Mouse (Mus musculus) spleen, postnatal 4 days (tissue): ENCODE measurements around the gene St3gal3.

ENCODE experiments used
- DNase-seq, 2 experiments: peaks; one replicate each; pipeline ENCODE4 v3.0.0; 2022; ENCODE audit warnings: low spot score in 2 of 2

St3gal3 gene

GRCm38 (mm10) chr4:118057076-118057475 lies 77.6 kb downstream of the St3gal3 start:
- DNase-seq: no peak

GRCm38 (mm10) chr4:118054615-118055014 lies 80.1 kb downstream of the St3gal3 start:
- no peak for DNase-seq

DNA sequence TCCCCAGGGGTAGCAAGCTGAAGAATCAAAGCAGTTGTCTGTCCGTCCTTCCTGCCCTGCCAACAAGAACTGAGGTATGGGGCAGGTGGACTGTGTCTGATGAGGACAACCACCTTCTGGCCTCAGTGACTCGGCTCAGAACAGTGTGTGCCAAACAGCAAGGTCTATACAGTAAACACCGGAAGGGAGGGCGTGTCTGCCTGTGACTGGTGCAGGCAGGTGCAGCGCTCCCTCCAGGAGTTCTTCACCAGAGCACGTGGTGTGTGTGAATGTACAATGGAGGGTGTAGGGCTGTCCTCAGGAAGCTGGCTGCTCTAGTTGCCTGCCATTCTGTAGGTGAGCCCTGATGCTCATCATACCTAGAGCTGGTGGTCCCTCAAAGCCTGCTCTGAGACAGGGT lies 80.8 kb downstream of the St3gal3 start:
- no peak for DNase-seq

DNA sequence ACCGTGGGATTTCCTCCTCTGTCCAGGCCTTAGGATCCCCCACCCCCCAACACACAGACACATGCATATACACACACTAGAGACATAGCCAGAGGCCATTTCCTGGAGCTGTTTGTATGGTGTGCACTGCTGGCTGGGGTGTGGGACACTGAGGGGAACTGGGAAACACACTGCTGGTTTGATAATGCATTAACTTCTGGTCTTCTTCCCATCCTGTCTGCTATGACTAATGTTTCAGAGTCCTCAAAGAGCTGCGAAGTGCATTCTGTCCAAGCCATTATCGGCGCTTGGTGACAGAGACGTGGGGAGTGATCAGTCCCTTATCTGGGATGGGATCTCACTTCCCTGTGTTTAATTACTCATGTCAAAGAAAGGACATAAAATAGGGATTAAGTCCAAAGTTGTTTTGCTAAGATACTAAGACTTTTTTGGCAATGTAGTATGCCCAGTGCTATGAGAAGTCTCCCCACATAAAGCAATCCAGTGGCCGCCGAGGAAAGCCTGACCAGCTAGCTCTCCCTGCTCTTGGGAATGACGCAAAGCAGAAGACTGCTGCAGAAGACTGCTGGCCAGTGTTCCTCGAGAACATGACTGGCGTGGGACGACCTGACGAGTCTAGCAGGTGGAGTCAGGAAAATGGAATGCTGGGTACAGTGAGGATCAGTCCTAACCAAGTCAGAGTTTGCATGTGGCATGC lies 85.0 kb downstream of the St3gal3 start:
- DNase-seq: no peak

DNA sequence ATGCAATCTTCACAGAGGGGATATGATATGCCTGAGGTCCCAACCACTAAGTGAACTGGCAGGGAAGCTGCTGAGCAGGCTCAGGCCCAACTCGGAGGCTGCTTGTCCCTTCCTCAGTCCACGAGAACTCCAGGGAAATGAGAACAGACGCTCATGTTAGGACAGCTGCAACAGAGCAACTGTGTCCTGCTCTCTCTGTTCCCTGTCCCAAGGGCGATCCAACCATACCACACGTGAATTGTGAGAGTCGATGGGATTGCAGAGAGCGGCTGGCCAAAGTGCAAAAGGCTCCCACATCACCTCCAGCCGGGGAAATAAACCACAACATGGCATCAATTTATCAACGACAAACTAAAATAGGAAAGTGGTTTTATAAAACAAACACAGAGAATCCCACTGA lies 90.2 kb downstream of the St3gal3 start:
- DNase-seq: no peak

DNA sequence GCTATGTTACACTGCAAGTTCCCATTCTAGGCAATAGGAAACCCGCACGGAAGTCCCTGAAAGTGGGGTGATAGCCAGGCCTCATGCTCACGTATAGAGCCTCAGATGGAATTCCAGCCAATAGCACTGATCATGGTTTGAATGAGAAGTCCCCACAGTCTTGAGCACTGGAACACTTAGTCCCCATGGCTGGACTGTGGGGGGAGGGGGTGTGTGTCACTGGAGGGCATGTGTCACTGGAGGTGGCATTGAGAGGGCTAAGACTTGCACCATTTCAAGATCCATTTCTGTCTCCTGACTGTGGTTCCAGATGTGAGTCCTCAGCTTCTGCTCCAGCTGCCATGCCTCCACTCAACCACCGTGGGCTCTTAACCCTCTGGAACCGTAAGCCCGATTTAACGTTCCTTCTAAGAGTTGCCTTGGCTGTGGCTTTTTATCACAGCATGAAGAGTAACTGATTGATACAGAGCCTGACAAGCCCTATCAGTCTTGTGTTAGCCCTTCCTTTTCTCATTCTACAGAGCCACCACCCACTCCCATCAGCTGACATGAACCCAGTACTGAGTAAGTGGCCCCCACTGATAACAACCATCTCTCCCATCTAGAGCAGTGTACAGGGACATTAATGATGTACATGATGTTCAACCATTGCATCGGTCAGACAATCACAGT lies 91.2 kb downstream of the St3gal3 start:
- no peak for DNase-seq

GRCm38 (mm10) chr4:118042671-118043320 lies 91.9 kb downstream of the St3gal3 start:
- DNase-seq: no peak

DNA sequence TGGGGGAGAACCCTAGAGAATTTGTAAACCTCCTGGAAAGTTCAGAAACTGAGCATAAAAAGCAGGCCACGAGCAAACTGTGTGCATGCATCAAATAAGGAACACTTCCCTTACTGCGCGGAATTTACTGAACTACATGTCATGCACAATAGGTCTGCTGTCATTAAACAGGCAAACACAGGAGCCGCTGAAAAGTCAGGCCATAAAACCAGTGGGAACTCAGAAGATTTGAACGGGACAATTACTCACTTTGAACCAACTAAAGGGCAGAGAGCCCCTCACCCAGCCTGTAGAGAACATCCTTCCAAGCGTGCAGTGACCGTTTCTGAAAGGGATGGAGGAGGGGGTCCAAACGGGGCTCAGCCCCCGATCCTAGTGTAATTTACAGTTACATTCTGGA lies 93.6 kb downstream of the St3gal3 start:
- no peak for DNase-seq

GRCm38 (mm10) chr4:118040650-118041049 lies 94.1 kb downstream of the St3gal3 start:
- DNase-seq: no peak

DNA sequence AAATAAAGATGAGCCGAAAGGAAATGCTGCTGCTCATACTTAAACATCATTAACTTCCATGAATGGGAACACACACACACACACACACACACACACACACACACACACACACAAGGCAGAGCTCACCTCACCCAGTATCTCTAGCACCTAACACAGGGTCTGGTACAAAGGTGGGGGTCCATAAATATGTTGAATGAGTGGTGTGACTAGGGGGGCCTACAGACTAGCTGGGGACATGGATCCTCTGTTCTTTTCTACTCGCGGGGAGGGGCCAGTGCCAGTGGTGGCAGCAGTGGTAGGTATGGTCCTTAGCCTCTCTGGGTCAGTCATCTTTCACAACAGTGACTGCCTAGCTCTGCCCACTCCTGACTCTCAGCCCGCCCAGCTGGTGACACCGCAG lies 94.8 kb downstream of the St3gal3 start:
- DNase-seq: no peak

GRCm38 (mm10) chr4:118038023-118038422 lies 96.7 kb downstream of the St3gal3 start:
- no peak for DNase-seq

DNA sequence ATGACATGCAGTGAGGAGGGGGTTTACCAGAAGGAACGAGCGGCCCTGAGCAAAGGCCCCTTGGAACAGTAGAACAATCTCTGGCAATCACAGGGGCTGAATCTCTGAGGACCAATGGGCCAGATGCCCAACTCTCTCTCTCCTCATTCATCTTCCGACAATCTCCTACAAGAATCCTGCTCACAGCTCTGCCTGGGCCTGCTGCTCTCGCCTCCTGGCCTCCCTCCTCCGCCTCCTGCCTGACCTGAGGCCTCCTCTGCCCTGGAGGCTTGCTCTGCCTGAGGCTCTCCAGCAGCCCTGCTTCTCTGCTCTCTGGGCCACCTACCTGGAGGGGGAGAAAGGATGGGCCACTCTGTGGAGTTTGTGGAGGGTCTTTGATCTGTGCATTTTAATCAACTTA lies 97.3 kb downstream of the St3gal3 start:
- no peak for DNase-seq

- no peak for DNase-seq
Measured at GRCm38 (mm10) chr4:118036531-118036930, 98.2 kb downstream of the St3gal3 start.

- no peak for DNase-seq
Measured at GRCm38 (mm10) chr4:118035090-118035489, 99.6 kb downstream of the St3gal3 start.

GRCm38 (mm10) chr4:118033026-118033425 lies 101.7 kb downstream of the St3gal3 start:
- DNase-seq: no peak

GRCm38 (mm10) chr4:118031776-118032170 lies 102.9 kb downstream of the St3gal3 start:
- no peak for DNase-seq

DNA sequence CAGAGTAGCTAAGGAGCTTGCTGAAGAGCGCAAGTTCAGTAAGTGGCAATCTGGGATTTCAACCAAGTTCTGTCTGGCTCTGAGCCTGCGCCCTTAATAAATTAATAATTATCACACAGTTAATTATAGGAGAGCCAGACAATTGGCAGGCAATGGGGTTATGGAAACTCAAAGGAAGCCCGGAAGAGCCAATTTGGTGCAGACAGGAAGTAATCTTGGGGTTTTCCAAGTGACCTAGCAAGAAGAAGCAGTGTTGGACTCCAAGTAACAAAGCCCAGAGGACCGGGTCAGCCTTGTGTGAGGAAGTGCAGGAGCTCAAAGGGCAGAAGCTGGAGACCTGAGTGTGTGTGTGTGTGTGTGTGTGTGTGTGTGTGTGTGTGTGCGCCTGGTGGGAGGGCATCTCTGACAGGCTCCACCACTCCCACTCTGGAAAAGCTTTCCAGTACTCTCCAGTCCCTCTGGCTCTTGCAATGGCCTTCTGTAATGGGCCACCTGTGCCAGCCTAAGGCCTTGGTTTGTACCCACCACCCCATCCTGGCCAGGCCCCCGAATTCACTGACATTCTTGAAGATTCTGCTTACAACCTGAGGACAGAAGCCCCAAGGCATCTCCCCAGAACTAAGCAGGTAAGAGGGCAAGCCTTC lies 103.5 kb downstream of the St3gal3 start:
- DNase-seq: no peak

DNA sequence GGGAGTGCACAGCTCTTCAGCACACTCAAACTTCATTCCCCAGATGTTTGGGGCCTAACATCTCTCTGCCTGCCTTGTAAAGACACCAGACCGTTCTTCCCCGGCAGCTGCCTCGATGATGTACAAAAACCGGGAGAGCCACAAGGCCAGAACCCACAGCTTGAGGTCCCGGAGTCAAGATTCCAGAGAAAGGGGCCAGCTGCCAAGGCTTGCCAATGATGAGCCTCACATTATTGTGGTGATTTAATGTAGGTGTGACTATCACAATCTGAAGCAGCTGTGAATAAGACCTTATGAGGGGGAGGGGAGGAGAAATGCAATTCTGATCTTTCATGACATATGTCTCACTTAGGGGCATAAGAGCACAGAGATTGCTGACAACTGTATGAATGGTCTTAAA lies 104.4 kb downstream of the St3gal3 start:
- DNase-seq: no peak

DNA sequence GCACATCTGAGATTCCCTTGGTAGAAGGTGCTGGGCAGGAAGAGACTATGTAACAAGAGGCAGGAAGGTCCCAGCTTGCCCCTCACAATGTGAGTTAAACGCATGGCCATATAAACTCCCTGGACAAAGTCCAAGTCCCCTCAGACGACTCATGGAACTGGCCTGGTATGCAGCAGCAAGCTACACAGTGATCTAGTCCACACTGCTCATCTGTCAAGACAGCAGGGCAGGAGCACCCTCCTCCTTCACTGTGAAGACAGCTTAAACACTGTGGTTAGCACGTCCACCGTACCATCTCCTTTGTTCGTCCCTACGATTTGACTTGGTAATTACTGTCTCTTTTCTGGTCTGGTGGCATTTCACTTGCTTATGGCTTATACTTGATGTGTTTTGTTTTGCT lies 104.8 kb downstream of the St3gal3 start:
- DNase-seq: no peak

- DNase-seq: no peak
Measured at GRCm38 (mm10) chr4:118028994-118029393, 105.7 kb downstream of the St3gal3 start.

DNA sequence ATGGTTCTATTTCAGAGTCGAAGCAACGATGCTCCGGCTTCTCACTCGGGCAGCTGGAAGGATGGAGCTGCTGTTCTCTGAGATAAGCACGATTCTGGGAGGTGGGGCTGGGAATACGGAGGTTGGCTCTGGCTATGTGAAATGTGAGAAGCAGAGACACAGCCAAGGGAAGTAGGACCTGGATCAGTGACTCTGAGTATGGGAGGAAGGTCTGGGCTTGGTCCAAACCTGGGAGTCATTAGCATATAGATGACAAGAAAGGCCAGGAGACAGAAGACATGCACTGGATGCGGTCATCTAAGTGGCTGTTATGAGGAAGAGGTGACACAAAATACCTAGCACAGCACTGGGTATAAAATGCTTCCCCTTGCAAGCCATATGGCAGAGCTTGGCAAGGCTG lies 108.8 kb downstream of the St3gal3 start:
- DNase-seq: no peak

- no peak for DNase-seq
Measured at GRCm38 (mm10) chr4:118025381-118025780, 109.3 kb downstream of the St3gal3 start.

DNA sequence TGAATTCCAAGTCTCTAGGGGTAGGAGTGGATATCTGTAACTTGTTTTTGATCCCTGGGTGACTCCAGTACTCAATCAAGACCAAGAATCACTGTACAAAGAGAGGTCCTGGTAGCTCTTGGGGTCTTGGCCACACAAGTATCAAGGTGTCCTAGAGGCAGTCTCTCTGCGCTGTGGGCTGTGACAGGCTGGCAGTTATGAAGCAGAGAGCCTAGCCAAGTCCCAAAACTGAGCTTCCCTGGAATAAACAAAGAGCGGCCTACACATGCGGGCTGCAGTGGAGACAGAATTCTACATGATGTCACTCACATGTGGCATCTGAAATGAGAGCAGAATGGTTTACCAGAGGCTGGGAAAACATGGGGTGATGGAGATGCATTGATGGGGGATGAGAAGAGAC lies 111.9 kb downstream of the St3gal3 start:
- DNase-seq: no peak
